Mouse (Mus musculus) bone marrow, adult 2 months (tissue): ENCODE data around the gene Slc4a11.

Experiments
- CTCF ChIP-seq: fragments of 200-500 bp; IDR thresholded peaks from 2 replicates; pipeline ENCODE4 v1.5.1; 2011; ENCODE audit warnings: low read length, control low read depth; ENCODE audit not compliant: control insufficient read depth, insufficient read depth
- POLR2A ChIP-seq: fragments of 200-500 bp; IDR thresholded peaks from 2 replicates; pipeline ENCODE4 v1.6.1; 2011; ENCODE audit warnings: low read depth, mild to moderate bottlenecking, control low read depth, low read length, borderline replicate concordance; ENCODE audit not compliant: control insufficient read depth

DNA sequence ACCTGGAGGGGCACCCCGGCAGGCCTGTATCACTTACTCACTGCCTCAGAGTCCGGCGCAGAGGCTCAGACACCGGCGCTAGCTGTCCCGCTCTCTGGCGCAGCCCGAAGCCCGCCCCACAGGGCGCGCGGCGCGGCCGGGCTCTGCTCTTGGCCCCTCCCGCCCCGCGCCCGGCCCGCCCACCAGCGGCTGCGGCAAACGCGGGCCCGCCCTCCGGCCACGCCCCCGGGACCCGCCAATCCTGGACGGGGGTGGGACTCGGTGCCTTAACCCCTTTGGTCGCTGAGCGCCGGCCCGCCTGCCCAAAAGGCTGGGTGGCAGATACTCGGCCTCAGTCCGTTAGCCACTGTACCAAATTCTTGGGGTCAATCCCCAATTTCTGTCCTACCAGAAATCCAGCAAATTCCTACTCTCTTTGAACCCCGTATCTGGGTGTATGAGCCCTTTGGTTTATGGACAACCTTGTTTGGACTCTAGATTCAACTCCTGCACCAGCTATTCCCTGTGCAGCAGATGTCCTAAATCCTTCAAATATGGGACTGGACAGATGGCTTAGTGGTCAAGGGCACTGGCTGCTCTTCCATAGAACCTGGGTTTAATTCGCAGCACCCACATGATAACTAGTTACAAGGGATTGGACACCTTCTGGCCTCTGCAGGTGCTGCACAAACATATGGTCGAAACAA lies 54.5 kb downstream of the Slc4a11 start, which contains the start of gene Lzts3:
- no peak for TF ChIP-seq CTCF
- TF ChIP-seq POLR2A, result no peak; the same call in 1 of the 2 replicates
